Mouse (Mus musculus) thymus, adult 18-20 months (tissue): Measurements from ENCODE around the gene Tbccd1.

ENCODE experiments used
- DNase-seq, 2 experiments: peaks; one replicate each; pipeline ENCODE4 v3.0.0; 2022; ENCODE audit warnings: mixed read lengths in 2 of 2

Gene Tbccd1

DNA sequence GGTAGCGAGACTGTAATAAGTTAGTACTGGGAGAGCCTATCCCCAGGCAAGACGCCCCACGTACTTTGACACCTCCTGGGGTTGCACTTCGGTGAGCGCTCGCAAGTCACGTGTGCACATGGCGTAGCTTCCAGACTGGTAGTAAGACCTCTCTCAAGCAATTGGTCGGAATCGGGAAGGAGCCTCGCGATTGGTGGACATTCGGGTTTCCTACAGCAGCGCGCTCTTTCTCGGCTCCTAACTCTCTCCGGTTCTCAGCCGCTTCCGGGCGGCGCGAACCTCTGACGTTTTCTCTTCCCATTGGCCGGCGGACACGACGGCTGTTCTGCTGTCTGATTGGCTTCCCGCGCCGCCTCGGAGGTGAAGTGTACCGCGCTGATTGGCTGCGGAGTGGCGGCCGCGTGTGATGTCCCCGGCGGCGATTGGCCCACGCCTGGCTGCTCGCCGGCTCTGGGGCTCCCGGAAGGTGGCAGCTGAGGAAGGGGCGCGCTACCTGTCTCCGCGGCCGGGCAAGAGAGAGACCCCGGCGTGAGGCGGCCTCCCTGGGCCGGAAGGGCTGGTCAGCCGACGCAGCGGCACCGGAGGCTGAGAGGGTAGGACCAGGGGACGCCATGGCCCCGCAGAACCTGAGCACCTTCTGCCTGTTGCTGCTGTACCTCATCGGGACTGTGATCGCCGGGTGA, at the start of gene Tbccd1, which contains the start of gene Dnajb11:
Gene Tbccd1 (minus strand): TSS at position 239 of the 683 bp plus-strand sequence.
Gene Dnajb11 (plus strand): TSS at position 415 of the 683 bp plus-strand sequence.
- peak; percentile 98 to 99 for DNase-seq

DNA sequence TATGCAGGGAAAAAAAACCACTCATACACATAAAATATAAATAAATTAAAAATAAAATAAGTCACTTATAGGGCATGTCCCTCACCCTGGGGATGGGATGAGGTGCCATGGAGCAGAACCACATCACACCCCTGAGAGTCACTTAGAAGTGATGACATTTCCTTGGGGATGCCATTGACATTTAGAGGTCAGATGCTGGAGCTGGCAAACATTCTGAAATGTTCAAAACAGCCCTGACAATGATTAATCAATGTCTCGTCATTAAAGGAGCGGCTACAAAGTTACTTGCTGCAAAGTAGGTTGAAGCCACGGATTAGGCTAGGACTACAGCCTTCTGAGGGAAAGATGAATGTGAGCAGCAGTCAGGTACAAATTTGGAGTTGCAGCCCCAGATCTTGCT, 43.9 kb upstream of the Tbccd1 start:
- DNase-seq, result no peak

DNA sequence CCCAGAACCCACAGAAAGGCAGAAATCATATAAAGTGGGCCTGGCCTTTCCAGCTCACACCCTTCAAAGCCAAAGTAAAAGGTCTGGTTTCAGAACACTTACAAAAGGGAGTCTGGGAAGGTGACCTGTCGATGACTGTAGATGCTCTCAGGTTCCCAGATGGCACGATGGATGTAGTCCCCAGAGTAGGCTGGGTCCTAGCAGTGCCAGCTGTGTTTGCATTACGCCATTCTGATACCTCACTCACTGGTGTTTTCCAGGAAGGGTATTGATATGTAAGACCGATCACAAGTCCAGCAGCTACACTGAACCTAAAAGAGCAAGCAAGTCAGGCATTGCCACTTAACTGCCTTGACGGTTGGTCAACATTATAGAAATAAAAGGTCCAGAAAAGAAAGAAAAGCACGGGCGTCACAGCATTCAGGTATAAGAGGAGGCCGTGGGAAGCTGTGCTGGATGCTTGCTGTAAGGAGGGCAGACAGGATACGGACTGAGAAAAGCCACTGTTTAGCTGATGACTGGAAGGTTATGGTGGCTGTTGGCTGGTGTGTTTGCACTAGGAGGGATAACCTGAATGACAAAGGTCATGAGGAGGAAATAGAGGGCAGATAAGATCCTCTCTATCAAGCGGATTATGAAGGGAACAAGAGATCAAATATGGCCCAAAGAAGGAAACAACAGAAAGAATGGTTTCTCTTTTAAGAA, 42.5 kb upstream of the Tbccd1 start:
- no peak for DNase-seq

DNA sequence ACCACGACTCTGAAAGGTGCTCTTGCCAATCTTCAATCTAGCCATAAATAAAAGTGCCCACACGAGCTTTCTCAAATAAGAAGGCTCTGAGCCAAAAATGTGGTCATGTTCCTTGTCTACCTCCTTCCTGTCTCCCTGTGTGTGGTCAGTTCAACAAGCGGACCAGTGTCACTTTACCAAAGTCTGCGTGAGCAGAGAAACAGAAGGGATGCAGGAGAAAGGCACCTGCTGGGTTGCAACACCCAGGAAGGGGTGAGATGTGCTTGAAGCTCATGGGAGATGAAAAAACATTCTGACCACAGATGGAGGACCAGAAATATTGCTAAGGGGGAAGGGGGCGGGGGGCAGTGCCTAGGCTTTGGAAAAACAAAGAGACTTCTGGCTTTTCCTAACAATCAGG, 41.9 kb upstream of the Tbccd1 start:
- no peak for DNase-seq

DNA sequence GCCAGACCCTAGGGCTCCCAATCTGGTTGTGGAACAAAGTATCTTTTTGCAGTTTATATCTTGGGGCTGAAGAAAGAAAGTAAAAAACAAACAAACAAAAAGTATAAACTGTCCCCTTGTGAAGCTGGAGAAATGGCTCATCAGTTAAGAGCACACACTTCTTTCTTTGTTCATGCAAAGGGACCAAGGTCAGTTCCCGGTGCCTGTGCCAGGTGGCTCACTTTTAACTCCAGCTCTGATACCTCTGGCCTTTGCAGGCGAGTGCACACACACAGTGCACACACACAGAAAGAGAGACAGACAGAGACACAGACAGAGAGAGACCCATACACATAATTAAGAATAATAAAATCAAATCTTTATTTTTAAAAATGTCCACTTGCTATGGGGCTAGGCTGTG, 39.1 kb upstream of the Tbccd1 start:
- no peak for DNase-seq

DNA sequence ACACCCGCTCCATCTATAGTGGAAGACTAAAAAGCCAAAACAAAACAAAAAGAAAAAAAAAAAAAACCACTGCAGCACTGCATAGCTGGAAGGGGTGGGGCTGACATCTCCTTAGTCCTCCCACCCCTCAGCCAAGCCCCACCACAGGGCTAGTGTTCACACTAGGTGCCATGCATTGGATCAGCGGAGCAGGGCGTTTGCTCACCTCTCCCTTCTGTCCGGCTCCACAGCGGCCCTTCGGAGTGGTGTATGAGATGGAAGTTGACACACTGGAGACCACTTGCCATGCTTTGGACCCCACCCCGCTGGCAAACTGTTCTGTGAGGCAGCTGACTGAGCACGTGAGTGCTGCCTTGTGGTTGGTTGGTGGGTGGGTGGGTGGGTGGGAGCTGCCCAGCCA, 36.6 kb upstream of the Tbccd1 start:
- no peak for DNase-seq

DNA sequence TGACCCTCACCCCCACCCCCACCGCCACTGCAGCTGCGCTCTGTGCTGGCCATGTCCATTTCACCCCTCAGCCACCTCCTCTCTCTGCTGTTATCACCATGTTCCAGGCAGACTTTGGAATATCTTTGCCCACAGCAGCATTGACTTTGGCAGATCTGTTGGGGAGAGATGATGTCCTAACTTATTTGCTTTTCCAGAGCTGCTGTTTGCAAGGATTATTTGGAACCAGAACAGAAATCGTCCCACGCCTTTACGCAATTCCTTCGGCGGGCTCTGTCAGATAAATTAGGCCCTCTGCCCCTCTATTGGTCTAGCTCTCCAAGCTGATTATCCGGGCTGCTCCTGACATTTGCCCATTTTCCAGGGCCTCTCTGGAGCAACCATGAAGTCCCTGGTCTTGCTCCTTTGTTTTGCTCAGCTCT, 34.3 kb upstream of the Tbccd1 start:
- DNase-seq, result no peak

DNA sequence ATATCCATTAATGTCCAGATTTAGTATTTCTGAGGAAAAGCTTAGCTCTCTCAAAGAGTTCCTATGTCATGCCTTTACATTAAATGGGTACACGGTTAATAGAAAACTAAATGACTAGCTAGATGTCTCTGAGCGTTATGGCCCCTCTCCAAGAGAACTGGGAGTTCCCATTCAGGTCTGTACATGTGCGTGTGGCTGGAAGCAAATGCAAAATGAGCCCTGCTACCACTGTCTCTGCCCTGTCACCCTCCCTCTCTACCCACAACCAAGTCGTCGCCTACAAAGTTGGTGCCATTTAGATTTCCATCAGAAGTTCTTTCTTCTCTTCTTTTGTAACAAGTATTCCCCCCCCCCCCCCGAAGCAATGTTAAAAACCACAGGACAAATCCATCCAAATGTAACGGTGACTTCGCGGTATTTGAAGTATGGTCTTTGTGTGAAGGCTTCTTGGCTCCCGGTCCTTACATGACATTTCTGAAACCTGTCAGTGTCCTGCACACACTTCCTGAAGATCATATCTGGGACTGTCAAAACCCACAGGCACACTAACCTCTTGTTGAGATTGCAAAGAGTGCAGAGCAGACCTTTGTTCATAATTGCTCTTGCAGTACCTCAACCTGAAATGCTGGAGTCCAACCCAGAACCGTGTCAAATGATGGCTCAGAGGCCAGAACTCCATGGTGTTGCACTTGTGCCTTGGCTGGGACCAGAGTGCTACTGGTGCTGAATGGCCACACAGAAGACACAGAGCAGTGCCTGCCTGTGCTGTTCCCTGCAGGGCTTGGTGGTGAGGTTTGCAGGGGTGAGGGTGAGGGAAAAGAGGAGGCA, 33.4 kb upstream of the Tbccd1 start, which contains the start of gene Ahsg:
Gene Ahsg (plus strand): TSS at position 595 of the 828 bp plus-strand sequence.
- no peak for DNase-seq

DNA sequence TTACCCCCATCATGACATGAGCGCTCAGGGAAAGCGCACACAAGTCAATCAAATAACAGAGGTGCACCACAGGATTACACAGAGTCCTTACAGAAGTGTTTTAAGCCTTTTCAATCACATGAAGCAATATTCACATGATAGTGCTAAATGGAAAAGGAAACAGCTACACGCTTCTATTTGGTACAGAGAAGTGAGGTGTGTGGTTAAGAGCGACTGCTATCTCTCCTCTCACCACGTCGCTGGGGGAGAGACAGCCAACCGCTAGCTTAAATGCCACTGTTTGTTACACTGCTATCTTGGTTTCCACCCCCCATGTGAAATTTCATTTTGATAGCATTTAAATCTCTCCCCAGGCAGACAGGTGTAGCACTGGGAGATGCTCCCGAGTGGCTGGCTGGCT, 32.2 kb upstream of the Tbccd1 start:
- DNase-seq, result no peak

DNA sequence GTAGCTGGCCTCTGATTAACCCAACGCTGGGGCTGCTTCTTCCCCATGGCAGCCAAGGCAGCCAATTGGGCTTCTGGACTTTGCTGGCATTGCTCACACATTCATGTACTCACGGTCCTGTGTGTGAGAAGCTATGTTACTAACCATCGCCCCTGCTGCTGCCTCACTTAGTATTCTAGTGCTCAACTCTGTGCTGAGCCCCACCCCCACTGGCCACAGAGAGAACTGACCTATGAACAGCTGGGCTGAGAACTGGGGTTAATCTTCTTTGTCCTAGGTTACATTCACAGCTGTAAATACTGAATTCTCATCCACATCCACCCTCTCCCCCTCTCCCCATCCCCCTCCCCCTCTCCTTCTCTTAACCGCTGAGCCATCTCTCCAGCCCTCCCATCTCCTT, 31.4 kb upstream of the Tbccd1 start:
- no peak for DNase-seq

DNA sequence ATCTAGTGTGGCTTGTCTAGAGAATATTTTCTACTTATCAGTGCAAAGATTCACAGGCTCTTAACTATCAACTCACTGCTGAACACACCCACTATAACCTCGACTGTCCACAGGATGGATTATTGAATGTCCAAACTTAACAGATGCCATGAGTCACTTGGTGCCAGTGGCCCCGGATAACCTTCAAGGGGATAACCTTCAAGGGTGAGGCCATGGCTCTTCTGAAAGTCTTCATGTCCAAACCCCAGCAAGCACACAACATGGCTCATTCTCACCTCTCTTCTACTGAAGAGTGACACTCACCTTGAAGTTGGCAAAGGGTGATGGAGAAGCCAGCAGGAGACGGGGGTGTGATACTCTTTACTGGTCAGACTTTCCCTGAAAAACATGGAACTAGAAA, 29.3 kb upstream of the Tbccd1 start:
- no peak for DNase-seq

DNA sequence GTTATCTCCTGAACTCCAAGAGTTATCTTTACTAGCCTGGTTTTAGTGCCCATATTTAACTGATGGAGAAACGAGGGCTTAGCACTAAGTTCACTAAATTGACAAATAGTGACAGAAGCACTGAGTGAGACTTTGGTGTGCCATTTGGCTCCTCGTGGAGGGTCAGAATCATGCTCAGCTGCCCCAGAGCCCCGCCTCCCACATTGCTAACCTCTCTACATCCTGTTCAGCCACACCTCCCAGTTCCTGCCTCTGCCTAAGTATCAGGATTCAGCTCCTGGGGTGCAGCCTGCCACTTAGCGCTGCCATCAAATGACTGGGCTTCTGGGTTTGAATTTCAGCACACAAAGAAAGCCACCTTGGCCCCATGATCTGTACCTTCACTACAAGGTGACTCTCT, 27.9 kb upstream of the Tbccd1 start:
- DNase-seq, result no peak

DNA sequence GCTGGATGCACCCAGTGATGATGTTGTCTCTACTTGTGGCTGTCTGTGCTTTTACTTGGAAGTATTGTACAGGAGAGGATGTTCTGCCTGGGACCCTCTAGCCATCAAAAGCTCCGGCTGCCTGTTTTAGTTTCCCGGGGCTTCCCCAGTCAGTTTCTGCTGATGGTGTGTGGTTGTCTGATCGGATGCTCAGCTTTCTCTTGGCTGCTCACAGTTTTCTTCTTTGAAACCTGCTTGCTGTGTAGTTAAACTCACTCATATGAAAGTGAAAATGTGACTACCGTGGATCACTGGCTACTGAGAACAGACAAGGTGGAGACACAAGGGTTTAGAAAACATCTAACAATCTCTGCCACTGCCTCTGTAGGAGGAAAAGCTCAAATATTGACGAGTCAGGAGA, 26.0 kb upstream of the Tbccd1 start:
- no peak for DNase-seq

DNA sequence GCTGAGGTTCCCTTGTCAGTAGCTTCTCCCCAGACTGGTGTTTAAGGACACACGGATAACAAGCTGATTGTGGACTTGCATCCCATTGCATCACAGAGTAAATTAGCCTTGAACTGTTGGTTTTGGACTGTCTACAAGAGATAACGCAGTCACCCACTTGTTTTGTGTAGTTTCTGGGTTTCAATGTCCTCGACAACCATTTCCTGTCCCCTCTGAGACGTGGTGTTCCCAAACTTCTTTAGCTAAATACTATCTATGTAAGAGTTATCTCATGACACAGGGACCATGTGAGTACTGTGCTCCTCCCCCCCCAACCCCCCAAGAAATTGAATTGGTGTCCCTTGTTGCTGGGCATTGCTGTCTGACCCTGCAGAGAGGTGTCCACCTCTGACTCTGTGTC, 24.0 kb upstream of the Tbccd1 start:
- no peak for DNase-seq

DNA sequence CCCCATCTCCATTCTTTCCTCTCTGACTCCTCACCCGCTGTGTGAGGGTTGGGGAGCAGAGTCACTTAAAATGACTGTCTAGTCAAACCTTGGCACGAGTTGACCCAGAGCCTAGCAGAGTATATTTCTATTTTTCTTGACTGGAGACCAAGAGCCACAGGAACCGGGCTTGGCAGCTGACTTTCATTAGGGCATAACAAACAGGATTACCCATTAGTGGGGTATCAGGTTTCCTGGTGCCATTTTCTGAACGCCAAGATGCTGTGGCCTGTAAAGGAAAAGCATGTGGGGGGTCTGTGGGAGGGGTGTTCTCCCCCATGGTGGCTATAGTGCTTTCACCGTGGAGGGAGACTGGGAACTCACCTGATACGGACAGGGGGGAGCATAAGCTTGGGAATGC, 23.4 kb upstream of the Tbccd1 start:
- DNase-seq, result no peak

DNA sequence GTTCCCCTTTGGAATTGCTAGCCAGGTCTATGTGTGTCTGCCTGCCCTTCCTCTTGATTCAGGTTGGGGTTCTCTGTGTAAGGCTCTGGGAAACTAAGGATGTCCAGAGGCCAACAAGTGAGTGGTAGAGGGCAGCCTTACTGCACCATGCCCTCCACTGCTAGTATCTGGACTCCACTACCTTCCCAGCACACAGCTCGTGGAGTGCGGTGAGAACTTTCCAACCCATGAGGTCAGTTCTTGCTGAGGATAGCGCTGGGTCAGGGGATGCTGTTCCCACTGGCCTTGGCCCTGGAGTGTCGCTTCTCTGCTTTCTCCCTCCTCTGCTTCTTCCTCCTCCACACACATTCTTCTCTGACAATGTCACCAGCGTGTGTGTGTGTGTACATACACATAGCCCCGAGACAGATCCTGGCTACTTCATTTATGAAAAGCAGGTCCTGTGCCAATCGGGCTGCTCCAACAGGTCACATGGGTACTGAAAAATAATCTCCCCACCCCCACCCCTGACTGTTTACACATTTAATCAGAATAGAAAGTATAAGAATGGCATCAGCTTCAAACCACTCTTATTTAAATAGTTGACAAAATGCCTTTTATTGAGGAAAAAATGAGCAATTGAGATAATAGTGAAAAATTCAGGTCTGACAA, 22.6 kb upstream of the Tbccd1 start:
- no peak for DNase-seq

DNA sequence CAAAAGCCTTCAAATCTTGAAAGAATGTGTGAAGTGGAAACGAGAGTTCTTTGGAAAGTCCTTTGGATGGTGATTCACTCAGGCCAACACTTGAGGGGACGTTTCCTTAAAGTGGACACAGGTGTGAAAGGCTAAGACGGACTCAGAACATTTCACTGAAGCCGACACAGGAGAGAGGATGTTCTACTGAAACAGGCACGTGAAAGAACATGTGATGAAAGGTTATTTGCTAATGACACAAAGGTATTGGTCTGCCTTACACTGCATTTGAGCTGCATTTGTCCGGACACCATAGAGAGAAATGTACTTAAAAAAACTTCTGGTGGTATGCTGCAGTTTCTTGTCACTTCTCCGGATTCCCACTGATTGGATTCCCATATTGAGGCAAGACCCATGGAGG, 21.2 kb upstream of the Tbccd1 start:
- no peak for DNase-seq

DNA sequence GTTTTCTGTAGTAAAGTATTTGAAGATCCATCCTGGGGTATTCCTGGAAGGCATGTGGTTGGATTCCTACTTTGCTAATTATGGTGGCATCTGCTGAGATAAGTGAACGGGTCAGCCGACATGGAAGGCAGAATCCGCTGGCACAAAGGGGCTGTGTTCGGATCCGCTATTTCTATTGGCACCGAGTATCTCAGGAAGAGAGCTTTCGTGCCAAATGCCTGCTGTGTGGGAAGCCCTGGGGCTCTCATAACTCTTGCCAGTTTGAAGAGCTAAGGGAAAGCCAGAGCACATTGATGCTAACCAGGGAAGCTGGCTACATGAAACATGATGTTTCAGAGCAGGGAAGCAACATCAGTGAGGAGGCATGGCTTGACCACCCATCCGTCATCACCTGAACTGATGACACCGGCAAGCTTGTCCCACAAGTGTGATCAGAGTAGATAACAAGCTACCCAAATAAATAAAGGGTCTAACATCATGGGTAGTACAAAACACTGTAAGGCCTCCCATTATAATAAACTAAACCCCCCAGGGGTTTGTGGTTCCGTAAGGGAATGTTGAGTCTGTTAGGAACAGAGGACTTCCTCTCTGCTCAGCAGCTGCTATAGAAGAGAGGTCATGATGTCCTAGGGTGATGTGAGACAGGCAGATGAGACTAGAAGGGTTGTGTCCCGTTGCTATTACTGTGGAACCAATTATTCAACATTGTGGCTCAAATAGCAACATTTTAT, 20.4 kb upstream of the Tbccd1 start:
- DNase-seq, result no peak

DNA sequence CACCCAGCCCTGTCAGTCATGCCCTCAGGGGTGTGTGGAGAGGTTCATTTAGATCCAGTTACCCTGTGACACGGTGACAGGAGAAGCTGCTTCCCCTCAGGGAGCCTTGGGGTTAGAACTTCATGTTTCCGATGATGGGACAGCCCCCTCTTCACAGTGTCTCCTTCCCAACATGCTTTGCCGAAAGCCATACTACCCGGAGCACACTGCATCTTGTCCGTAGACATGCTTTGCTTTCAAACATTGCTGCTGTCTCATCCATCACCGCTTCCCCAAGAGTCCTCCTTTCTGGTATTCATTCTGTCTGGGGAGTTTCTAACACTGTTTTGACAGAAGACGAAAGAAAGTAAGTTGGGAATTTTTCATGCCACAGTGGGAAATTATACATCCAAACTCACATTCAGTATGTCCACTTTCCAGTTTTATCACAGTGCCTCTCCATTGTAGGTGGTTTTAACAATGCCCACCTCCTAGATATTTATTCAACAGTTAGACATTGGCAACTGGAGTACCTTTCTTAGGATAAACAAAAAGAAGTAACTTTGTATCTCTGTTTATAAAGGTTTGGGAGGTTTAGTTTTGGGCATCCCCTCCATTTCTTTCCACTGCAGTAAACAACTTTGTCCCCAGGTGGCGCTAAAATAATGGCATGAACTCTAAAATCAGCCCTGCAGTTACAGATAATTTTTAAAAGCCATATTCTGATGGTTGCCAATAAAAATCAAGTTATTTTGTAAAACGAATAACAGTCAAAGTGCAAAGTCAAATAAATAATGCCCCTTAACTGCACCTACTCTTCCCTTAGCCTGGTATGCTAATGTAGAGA, 19.0 kb upstream of the Tbccd1 start:
- DNase-seq, result no peak

DNA sequence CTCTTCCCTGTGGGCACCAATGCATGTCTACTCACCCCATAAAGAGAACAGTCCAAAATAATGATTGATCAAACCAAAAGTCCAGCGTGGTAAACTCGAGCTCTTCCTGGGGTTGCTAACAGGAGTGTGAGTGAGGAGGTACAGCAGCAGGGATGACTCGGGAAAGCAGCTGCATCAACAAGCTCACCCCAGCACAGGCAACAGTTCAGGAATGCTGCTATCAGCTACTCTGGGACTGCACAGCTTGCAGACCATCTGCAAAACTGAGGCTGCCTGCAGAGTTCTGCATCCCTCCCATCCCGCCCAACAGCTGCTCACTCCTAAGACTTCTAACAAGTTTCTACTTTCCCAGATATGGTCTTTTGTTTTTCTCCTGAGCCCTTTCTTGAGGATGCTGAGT, 15.9 kb upstream of the Tbccd1 start:
- DNase-seq, result no peak

DNA sequence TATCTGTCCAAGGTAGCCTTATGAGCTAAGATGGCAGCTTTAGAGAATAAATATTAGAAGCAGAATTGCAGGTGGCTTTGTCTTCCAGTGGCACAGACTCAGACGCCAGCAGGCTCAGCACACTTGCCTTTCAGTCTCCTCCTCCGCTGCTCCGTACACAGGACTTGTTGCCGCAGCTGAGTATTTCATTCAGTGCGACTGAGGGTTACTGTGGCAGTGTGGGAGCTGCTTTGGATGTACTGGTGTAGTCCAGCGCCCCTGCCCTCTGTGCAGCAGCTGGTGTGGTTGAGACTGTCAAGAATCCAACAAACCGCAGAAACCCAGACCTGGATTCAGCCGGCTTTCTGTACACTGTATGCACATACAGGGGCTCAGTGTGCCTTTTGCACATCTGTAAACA, 14.9 kb upstream of the Tbccd1 start:
- no peak for DNase-seq

DNA sequence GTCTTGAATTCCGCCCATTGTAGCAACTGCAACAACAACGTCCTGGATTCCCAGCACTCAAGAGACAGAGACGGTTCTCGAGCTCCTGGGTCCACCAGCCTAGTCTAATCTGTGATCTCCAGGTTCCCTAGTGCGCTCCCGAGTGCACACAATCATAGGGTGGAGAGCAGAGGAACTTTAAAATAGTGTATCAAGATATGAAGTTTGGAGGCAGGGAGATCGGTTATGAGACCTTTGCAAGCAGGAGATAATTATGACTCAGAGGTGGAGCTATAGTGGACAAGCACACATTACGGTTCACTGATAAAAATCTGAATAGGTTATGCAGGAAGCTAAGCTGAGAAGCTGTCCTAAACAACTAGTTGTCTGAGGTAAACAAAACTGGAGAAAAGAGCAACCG, 696 bp downstream of the Tbccd1 start:
- DNase-seq, result no peak
